In genomic region chr7:57648136-57648755, GRCm38 (mm10) we compare ENCODE assay signal across 12 mouse cellular contexts.
DNase-seq lines count a peak whose midpoint lies in the region; ATAC-seq and TF ChIP-seq lines count a peak whose summit lies in the region.
"Had no signal": no experiment of that assay in that cellular context is flagged by ENCODE, and none has a peak within 500 bp of the region (broad histone marks: within the 10 kb centered on the region; RNA-seq: fewer than 3 reads in every experiment).

No protein-coding gene starts in this region.

- H3K27ac ChIP-seq in hindbrain, postnatal 0 days: no peak overlapping the region
- H3K27ac ChIP-seq in hindbrain, embryonic 12.5 days: no peak overlapping the region
- H3K27ac ChIP-seq in left cerebral cortex, adult 2 months: peak overlapping the region; percentile 63
- no peak overlapping the region for H3K27ac ChIP-seq in embryonic facial prominence, embryonic 10.5 days (replicated peaks)
- H3K27ac ChIP-seq: forebrain, embryonic 13.5 days had no signal

- intact Hi-C loops in left cerebral cortex, adult 2 months (cut with DNase I): loop anchor here (10.0 kb wide), 1 partner anchor 53 kb away; no protein-coding TSS in a partner anchor

- ATAC-seq in hindbrain, postnatal 0 days: peak; percentile 72; the same call in 1 of the 2 replicates
- no peak for ATAC-seq in hindbrain, embryonic 12.5 days (ENCODE audit: low FRiP score)
- ATAC-seq: forebrain, embryonic 13.5 days had no signal

- no peak overlapping the region for H3K9ac ChIP-seq in hindbrain, postnatal 0 days (replicated peaks; ENCODE audit: low read length)
- no peak overlapping the region for H3K9ac ChIP-seq in hindbrain, embryonic 12.5 days
- H3K9ac ChIP-seq: forebrain, embryonic 13.5 days had no signal

- H3K4me3 ChIP-seq in hindbrain, postnatal 0 days (ENCODE audit: low read length): no peak overlapping the region
- no peak overlapping the region for H3K4me3 ChIP-seq in hindbrain, embryonic 12.5 days
- H3K4me3 ChIP-seq in left cerebral cortex, adult 2 months: no peak overlapping the region
- H3K4me3 ChIP-seq in embryonic facial prominence, embryonic 10.5 days: no peak overlapping the region
- H3K4me3 ChIP-seq: forebrain, embryonic 13.5 days; myocyte had no signal

- no peaks in the 10 kb centered on the region for H3K4me1 ChIP-seq in hindbrain, postnatal 0 days (ENCODE audit: insufficient read depth, low read length)
- H3K4me1 ChIP-seq in hindbrain, embryonic 12.5 days: no peaks in the 10 kb centered on the region
- H3K4me1 ChIP-seq in embryonic facial prominence, embryonic 10.5 days: no peaks in the 10 kb centered on the region
- H3K4me1 ChIP-seq: forebrain, embryonic 13.5 days had no signal

- no peak overlapping the region for H3K4me2 ChIP-seq in hindbrain, postnatal 0 days (ENCODE audit: low read depth, low read length)
- no peak overlapping the region for H3K4me2 ChIP-seq in hindbrain, embryonic 12.5 days (replicated peaks)
- H3K4me2 ChIP-seq: forebrain, embryonic 13.5 days had no signal

- peak; percentile 19 for DNase-seq in hindbrain, postnatal 0 days (ENCODE audit: low spot score)
- peak; percentile 40 to 54 for DNase-seq in cerebellum, postnatal 25 days
- DNase-seq in left cerebral cortex, adult 2 months (ENCODE audit: extremely low spot score in 1 of 2, low spot score in 2 of 2): no peak
- peak; percentile 77 for DNase-seq in telencephalon, adult 2 months (ENCODE audit: low read depth, low spot score)
- no peak for DNase-seq in embryonic facial prominence, embryonic 10.5 days (ENCODE audit: low spot score)
- DNase-seq in thymus, postnatal 0 days (ENCODE audit: low spot score): no peak
- DNase-seq in embryo, embryonic 9.5 days (ENCODE audit: extremely low spot score): no peak
- DNase-seq: kidney, adult 18-20 months; thymus, postnatal 4 days had no signal

- no peaks in the 10 kb centered on the region for H3K27me3 ChIP-seq in hindbrain, postnatal 0 days (ENCODE audit: insufficient read depth, low read length)
- no peaks in the 10 kb centered on the region for H3K27me3 ChIP-seq in hindbrain, embryonic 12.5 days
- no peaks in the 10 kb centered on the region for H3K27me3 ChIP-seq in embryonic facial prominence, embryonic 10.5 days (replicated peaks; ENCODE audit: low read depth, poor library complexity, severe bottlenecking)
- H3K27me3 ChIP-seq: forebrain, embryonic 13.5 days had no signal

- TF ChIP-seq CTCF in hindbrain, postnatal 0 days (IDR thresholded peaks at IDR 0.05; ENCODE audit: low read depth): no peak
- no peak for TF ChIP-seq CTCF in left cerebral cortex, adult 2 months (IDR thresholded peaks at IDR 0.05)

- 91% methylated on average over 4 of the region's 4 CpGs for WGBS in hindbrain, postnatal 0 days
- WGBS in hindbrain, embryonic 12.5 days: 97% methylated on average over 4 of the region's 4 CpGs
- WGBS in embryonic facial prominence, embryonic 10.5 days: 95% methylated on average over 4 of the region's 4 CpGs

- H3K36me3 ChIP-seq in hindbrain, postnatal 0 days (ENCODE audit: insufficient read depth, low read length): no peaks in the 10 kb centered on the region
- H3K36me3 ChIP-seq in hindbrain, embryonic 12.5 days: no peaks in the 10 kb centered on the region
- H3K36me3 ChIP-seq in embryonic facial prominence, embryonic 10.5 days (replicated peaks): no peaks in the 10 kb centered on the region

- no peaks in the 10 kb centered on the region for H3K9me3 ChIP-seq in hindbrain, postnatal 0 days (ENCODE audit: low read length)
- no peaks in the 10 kb centered on the region for H3K9me3 ChIP-seq in hindbrain, embryonic 12.5 days (replicated peaks)
- no peaks in the 10 kb centered on the region for H3K9me3 ChIP-seq in embryonic facial prominence, embryonic 10.5 days
- H3K9me3 ChIP-seq: forebrain, embryonic 13.5 days had no signal

Comparison
In these comparisons a context has a peak if more than half of its experiments do, and no peak if none do; other contexts are left out.
1. DNase-seq: peak in hindbrain, postnatal 0 days (single experiment), cerebellum, postnatal 25 days (2 of 2) and telencephalon, adult 2 months (single experiment); none in left cerebral cortex, adult 2 months (0 of 2), embryonic facial prominence, embryonic 10.5 days (single experiment), thymus, postnatal 0 days (single experiment) and embryo, embryonic 9.5 days (single experiment).